Mouse (Mus musculus) ES-CJ7 (cell line): ENCODE measurements around the gene Rtp2.

Source experiments
- DNase-seq: peaks from one replicate; pipeline ENCODE4 v3.0.0; 2011; ENCODE audit warnings: low read depth, low spot score

The Rtp2 gene

DNA sequence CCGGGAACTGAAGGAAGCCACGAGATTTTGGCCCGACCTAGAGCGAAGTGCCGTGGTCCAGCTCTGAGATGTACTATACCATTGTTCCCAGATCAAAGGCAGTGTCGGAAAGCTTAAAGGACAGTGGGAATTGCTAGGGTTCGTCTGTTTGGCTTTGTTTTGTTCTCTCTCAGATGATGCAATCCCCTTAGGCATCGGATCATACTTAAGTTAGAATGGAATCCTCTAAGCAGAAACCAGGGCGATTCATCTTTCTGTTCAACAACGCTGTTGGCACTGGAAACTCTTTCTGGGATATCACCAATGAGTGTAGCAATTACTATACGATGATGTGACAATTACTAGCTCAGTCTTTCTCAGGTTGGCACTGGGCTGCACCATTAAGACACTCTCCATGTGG lies at the start of gene Rtp2:
TSS of gene Rtp2 (minus strand) at position 101 of the 400 bp plus-strand sequence.
- no peak for DNase-seq

DNA sequence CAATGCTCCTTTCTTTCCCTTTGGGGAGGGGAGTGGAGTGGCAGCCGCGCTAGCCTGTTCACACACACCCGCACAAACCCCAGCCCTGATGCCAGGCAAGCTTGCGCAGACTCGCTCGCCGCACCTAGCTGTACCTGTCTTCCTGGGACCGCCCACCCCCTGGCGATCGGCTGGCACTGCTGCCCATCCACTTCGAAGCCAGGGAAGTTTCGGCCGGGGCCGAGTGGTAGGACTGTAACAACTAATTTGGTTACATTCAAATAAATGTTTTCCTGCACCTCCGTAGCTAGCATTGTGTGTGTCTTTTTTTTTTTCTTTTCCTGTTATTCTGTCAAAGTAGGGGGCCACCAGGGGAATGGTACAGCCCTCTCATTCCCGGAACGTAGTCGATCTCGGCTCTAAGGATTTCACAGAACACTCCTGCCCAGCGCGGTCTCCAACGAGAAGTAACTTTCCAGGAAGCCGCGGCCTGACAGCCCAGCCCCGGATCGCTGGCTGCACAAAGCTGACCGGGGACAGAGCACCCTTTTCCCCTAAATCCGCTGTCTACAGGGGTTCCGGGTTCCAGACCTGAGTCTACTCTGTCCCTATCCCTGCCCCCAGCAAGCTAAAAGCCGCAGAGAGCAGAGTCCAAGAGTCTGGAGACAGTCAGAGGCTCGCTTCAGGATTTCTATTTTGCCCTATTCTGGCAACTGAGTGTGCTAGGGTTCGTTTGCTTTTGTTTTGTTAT lies 49.0 kb upstream of the Rtp2 start:
- DNase-seq, result no peak

DNA sequence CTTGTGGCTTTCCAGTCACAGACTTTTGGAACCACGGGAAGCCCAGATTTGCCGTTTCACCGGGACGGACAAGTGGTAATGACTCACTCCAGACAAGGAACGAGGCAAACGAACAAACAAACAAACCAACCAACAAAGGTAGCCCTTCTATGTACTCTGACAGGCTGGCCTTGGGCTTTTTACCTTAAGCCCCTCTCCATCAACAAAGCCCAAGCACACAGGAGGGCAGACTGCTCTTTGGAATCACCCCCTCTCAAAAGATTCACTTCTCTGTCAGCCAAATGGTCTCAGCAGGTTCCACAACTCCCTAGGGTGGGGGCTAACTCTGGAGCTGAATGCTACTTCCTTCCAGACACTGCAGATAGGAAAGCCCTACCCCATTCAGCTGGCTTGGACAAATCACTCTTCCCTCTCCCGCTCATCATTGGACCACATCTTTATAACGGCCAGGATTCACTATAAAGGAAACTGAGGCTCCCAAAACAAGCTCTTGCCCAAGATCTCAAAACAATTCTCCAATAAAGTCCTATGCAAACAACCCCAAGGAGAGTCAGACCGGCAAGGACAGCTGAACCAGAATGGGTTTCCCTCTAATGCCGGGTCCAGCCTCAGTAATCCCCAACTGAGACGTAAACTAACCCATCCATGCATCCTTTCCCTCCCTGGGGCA lies 48.1 kb upstream of the Rtp2 start:
- DNase-seq, result no peak

DNA sequence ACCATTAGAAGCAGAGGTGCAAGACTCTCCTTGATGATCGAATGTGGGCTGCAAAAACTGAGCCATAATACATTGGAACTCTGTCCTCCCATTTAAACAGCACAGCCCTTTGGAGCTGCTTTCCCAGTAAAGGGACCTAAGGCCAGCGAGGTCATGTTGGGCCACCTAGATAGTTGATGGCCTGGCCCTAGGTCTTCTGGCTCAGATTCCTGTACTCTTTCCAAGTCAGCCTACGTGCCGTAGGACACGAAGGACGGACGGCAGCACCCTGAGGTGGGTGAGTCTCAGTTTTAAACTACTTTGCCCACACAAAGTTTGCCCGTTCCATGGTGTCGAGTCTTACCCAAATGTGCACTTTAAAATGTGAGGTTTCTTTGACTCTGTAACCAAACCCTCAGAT lies 47.3 kb upstream of the Rtp2 start:
- DNase-seq, result no peak

DNA sequence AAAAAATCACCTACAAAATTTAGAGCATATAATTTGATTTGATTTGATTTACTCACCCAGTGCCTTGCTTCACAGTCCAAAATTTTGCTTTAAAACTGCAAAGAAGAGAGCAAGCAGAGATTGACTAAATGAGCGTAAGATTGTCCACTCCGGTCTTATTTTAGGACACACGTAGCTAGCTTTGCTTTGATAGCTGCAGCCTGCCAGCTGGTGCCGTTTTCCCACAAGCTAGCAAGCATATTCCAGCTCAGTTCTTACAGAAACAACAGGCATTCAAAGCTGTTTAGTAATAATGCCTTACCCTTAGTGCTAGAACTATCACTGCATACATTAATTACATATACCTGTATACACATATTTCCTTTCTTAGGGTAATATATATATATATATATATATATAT lies 46.3 kb upstream of the Rtp2 start:
- no peak for DNase-seq

DNA sequence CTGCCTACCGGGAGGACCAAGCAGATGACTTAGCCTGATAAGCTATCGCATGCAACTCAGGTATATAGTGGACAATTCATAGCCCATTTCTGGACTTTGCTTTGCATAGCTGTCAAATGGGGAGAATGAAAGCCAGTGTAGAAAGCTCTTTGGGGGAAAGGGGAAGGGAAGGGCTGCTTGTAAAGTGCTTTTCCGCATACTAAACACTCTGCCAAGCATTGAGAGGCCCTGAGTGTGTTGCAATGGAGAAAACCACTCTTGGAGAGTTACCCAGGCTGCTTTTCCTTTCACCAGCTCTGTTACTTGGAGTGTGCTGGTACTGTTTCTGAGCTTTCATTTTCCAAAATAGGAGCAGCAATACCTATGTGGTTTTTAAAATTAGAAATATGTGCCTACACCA lies 45.5 kb upstream of the Rtp2 start:
- DNase-seq, result no peak

DNA sequence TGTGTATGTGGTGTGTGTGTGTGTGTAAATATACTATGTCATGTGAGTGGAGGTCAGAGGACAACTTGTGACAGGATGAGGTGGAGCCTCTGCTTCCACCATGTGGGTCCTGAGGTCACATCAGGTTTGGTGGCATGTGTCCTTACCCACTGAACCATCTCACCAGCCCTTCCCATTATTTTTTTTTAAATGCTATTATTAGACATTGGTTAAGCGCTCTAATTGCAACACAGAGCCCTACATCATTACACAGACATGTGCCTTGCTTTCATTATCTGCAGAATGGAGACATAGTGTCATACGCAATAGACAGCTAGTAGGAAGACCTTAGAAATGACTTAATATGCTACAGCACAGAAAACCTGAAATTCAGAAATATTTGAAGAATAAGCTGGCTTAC lies 44.0 kb upstream of the Rtp2 start:
- no peak for DNase-seq

DNA sequence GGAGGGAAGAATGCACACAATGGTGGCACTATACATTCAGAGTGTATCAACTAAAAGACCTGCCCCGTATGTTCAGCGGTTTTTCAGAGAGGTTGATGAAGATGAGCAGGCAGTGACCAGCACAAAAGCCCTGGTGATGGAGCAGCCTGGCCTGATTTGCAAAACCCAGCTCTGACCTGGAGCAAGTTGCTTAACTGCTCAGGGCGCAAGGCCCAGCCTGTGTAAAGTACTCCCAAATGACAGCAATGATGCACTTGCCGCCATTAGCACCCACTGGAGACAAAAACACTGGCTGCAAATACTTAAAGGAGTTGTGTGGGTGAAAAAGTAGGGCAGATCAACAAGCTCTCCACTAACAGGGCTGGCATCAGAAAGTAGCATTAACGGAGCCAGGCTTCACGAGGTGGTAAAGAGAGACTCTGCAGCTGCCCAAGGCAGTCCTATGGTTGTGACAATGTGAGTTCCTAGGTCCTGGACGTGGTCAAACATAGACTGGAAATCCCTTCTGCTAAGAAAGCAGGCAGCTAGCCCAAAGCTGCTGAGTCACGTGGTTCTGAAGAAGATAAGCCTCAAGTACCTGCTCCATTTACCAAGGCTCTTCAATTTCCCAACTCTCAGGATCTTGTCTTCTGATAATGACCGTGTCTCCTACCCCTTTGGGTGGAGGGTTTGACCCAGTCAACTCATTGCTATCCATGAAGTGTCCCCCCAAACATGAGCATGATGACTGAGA lies 41.6 kb upstream of the Rtp2 start:
- DNase-seq, result no peak

DNA sequence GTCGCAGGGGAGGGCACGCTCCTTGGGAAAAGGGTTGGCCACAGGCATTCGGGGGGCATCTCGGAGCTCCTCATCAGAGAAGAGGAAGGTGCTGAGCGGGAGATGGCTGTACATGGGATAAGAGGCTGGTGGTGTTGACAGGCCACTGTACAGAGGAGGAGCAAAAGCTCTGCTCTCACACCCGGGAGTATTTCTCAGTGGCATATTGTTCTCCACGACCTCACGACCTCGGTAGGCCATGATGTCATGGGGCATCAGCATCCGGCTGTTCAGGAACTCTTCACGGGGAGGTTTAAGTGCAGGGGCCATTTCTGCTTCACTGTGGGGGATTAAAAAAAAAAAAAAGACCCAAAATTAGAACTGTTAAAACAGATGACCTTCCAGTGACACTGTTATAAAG lies 40.7 kb upstream of the Rtp2 start:
- no peak for DNase-seq

DNA sequence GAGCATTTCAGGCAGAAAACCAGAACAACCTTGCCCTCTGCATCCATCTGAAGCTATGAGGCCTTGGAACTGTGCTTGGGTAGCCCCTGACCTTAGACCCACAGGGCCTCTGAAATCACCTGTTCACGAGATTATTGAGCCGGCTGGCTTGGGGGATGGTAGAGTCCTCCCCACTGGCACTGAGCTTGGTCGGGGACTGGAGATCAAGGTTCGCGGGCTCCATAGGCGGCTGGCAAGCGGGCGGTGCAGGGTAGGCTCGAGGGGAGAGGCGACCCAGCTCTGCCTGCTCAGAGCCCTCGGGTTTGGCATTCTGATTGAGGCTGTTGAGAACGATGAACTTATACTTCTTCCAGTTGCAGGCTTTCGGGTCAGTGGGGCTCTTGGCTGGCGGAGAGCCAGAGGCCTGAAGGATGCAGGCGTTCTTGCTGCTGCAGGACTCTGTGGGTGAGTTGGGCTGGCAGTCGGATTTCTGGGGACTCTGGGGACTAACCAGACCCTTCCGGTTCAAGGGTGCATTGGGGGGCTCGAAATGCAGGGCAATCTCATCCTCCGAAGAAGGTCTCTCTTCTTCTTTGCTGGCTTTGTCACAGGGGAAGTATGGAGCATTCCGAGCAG lies 40.0 kb upstream of the Rtp2 start:
- DNase-seq, result no peak

DNA sequence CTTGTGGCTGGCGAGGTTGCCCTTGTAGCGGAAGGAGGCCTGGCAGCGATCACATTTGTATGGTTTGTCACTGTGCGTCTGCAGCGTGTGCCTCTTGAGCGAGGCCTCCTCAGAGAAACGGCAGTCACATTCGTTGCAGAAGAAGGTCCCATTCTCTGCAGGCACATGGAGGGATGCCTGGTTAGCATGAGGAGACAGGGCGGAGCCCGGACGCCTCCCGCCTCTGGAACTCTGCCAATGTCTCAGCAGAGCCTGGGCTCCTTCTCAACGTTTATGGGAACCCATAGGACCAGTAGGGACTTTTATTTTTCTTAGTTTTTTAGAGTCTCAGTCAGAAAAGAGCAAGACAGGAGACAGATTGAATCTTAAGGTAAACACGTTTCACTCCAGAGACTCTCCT lies 37.7 kb upstream of the Rtp2 start:
- no peak for DNase-seq

DNA sequence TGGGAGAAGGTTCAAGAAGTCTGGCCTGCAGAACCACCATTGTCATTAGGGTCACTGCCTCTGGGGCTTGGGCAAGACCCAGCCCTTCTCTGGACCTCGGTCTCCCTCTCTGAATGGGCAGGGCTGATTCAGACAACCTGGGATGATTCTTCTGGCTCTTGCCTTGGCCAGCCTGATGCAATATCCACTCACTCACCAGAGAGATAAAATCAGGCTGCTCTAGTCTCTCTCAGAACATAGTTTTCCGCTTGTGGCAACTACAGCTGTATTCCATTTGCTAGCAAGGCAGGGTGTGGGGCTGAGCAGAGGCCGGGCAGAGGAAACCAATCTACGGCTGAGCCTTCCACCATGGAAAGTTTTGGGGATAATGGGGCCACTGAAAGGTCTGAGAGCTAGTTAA lies 36.7 kb upstream of the Rtp2 start:
- no peak for DNase-seq

DNA sequence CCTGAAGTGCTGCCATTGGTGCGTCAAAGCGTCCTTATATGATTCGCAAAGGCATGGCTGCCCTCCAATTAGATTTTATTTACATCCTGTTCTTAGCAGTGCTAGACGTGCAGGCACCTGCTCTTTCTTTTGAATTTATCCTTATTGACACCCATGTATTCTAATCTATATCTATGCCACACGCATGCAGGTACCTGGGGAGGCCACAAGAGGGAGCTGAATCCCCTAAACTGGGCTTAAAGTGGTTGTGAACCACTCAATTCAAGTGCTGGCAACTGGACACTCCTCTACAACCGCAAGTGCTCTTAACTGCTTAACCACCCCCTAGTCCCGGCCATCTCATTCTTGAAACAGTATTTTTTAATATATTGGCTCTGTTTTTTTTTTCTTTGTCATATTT lies 35.1 kb upstream of the Rtp2 start:
- DNase-seq, result peak; percentile 60

DNA sequence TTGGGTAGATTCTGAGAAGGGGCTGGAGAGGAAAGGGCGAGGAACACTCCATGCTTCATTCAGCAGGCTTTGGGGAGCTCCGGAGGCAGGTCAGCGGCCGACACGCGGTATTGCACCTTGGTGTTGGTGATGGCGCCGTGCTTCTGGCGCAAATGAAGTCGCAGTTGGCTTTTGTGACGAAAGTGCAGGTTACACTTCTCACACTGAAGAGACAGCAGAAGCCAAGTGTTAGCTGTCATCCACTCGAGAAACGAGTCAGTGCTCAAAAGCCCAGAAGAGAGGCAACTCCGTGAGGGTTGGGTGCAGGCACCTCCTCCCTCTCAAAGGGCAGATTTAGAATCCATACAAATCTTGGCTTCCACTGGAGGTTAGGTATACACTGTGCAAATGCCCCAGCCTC lies 33.9 kb upstream of the Rtp2 start:
- DNase-seq, result no peak

DNA sequence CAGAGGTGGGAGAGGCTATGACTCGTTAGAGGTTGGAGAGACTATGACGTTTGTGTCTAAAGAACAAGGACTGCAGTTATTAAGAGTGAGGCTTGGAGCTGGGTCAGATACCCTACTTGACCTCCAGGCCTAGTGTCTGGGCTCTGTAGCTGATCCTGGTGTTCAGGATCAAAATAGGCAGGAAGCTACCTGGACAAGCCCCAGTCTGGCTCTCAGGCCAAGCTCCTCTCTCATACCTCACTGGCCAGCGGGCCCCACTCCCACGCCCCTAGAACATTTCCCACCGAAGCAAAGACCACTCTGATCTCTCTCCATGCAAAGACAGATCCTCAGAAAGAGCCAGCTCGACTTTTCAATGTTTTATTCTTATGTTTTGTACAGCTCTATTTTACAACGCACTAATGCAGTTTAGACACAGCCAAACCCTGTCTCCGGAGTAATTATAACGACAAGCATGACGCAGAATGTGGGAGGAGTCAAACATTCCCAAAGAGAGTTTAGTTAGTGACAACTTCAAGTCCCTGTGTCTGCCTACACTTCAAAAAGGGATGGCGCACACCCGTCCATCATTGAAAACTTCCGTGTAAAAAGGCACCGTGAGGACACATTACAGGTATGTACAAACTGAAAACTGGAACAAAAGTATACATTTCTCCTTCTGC lies 32.6 kb upstream of the Rtp2 start:
- DNase-seq, result no peak

DNA sequence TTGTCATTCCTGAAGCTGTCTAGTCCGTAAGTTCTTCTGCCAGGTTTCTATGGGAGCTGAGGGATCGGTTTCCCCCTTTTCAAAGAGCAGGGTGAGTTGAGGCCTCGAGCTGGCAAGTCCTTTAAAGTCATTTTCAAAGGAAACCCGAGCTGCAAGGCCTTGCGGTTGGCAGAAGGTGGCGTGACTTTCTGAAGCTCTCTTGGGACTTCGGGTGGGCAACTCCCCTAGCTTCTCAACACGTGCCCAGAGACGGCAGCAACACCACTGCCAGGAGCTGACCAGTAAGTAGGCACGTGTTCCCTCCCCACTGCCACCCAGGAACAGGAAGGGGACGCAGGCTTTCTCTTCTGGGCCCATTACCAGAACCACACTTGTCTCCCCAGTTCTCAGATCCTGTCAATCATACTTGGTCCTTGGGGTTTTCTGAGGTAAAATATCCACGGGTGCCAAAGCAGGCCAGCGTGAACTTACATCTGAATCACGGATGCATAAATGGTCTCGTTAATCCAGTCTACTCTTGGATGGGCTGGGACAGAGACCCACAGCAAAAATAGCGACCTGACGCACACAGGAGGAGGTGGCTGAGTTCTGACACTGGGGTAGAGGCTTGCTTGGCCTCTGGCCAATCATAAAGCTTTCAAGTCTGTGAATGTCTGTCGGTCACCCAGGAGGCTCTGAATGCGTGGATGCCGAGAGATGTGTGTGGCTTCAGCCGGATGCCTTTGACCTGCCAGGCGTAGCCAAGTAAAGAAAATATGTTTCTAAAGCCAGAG lies 31.9 kb upstream of the Rtp2 start:
- no peak for DNase-seq

DNA sequence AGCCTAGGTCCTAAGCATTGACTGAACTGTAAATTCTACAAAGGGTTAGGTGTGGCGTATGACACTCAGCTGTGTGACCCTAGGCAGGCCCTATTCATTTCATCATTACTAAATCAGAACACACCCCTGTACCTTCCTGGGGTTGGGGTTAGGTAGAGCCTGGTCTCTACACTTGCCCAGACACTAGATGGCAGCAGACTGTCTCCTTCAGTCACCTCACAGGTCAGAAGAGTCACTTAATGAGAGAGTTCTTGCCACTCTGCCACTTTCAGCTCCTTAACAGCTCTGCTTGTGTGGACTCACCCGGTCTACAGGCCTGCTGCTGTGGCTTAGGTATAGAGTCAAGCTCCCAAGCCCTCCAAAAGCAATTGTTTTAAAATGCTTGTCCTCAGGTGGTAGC lies 30.2 kb upstream of the Rtp2 start:
- peak; percentile 57 for DNase-seq

DNA sequence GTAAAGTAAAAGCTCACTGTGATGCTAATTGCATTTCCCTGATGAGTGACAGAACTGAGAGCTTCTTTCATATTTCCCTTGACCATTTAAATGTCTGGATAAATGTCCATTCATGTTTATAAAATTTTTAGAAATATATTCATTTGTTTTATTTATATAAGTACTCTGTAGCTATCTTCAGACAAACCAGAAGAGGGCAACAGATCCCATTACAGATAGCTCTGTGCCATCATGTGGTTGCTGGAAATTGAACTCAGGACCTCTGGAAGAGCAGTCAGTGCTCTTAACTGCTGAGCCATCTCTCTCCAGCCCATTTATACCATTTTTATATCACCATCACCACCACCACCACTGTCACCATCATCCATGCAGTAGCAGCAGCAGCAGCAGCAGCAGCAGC lies 26.7 kb upstream of the Rtp2 start:
- DNase-seq, result no peak

DNA sequence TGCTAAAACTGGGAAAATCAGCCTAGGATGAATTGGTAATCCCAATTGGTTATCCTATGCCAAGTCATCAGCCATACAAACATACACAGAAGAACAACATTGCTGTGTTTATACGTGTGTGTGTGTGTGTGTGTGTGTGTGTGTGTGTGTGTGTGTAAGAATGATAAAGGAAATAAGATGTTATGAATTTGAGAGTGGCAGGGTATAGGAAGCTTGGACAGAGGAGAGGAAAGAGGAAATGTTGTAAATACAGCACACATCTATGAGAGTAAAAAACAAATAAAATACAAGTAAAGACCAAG lies 21.7 kb upstream of the Rtp2 start:
- DNase-seq, result no peak

DNA sequence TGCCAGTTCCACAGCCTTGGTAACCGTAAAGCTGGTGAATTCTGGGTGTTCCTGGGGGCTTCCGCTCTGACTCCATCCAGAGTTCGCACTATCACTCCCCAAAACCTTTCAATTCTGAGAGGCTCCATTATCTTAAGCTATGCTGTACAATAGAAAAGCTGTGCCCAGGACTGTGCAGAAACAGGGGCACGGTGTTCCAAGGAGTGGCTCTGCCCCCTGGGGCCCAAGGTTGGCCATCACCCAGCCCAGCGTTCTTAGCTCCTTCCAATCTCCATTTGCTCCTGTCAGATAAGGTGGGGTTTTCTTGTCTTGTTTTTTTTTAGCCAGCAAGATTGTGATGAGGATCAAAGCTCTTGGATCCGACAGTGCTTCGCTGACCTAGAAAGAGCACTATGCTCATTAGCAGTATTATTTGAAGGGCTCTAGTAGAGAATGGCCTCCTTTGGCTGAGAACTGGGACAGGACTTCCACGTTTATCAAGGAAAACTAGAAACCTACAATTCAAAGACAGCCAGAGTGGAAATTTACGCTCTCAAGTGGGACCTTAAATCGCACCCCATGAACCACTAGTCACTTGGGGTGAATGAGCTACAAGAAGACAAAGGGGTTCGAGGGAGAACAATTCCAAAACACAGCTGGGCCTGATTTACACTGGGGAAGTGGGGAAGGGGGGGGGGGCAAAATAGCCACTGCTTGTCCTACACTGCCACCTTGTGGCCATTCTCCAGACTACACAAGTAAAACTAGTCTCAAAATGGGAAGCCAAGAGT lies 21.2 kb upstream of the Rtp2 start:
- DNase-seq, result peak; percentile 63
